Mouse (Mus musculus) layer of hippocampus, adult 11-12 months (tissue): ENCODE measurements at regions not wholly inside any gene's neighbourhood (a gene's known extent, or its start where the extent isn't known, plus 50 kb on each side); places are given as distances from the start of the nearest gene placed in this dataset.
A peak's percentile ranks its signal among the peaks of the same experiment; 100 is the strongest.

ENCODE experiments used
- DNase-seq: peaks from one replicate; pipeline ENCODE4 v3.0.0; 2022; ENCODE audit warnings: low spot score

DNA sequence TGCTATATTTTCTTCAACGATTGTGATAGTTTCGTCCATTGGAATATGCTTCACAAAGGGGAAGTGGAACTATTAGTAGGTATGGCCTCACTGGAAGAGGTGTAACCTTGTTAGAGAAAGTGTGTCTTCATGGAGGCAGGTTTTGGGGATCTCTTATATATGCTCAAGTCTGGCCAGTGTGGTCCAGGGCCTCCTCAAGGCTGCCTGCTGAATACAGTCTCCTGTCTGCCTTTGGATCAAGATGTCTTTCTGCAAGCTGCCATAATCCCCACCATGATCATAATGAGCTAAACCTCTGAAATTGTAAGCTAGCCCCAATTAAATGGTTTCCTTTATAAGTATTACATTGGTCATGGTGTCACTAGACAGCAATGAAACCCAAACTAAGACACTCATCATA, 384.3 kb downstream of the Btbd3 start:
- no peak for DNase-seq

- DNase-seq, result no peak
Observed at GRCm38 (mm10) chr2:138641335-138641734, 385.0 kb downstream of the Btbd3 start.

- DNase-seq, result no peak
Observed at GRCm38 (mm10) chr2:138648616-138649015, 392.3 kb downstream of the Btbd3 start.

GRCm38 (mm10) chr2:138659376-138659775, 403.0 kb downstream of the Btbd3 start:
- DNase-seq, result no peak

GRCm38 (mm10) chr2:138670307-138670706, 413.9 kb downstream of the Btbd3 start:
- DNase-seq, result no peak

GRCm38 (mm10) chr2:138674801-138675200, 418.4 kb downstream of the Btbd3 start:
- DNase-seq, result no peak

- DNase-seq, result no peak
Observed at GRCm38 (mm10) chr2:138675229-138676065, 419.1 kb downstream of the Btbd3 start.

- peak; percentile 11 for DNase-seq
Observed at GRCm38 (mm10) chr2:138688140-138688871, 431.9 kb downstream of the Btbd3 start.

DNA sequence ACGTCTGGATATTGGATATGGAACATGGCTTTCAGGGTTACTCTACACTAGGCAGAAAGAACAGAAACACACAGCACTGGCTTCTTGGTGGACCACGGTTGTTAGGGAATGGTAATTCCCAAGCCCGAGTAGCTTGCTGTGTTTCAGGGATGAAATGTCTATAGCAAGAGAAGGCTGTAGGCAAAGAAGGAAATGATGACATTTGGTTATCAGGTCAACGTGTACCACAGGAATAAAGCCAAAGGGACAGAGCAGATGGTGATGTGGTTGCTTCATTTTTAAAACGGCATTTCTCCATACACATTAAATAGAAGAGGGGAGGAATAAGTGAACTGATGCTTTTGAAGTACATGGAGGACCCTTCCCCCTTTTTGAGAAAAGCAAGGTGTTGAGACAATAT, 433.1 kb downstream of the Btbd3 start:
- no peak for DNase-seq

- no peak for DNase-seq
Observed at GRCm38 (mm10) chr2:138702783-138703182, 446.4 kb downstream of the Btbd3 start.

DNA sequence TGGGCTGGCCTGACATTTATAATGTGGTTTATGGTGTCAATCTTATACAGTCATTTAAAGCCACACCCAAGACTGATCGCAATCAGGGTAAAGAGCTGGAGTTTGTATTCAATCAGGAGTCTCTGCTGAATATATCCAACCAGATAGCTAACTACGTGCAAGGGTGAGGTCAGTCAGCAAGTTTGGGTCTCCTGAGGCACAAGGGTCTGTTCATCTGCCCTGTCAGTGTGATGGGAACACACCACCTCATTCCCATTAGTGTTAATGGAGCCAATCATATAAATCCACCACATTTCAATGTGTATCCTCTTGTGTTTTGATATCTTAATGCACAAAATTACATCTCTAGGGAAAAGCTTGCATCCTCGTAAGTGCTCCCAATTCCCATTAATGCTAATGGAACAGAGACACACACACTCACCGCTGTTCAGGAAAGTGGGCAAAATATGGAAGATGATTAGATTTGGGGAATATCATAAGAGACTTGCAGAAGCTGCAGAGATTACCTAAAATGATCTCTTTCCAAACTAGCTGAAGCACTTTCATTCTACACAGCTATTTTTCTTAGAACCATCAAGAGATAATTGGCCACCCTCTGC, 447.7 kb downstream of the Btbd3 start:
- no peak for DNase-seq

GRCm38 (mm10) chr2:138708763-138709162, 452.4 kb downstream of the Btbd3 start:
- peak; percentile 8 for DNase-seq

DNA sequence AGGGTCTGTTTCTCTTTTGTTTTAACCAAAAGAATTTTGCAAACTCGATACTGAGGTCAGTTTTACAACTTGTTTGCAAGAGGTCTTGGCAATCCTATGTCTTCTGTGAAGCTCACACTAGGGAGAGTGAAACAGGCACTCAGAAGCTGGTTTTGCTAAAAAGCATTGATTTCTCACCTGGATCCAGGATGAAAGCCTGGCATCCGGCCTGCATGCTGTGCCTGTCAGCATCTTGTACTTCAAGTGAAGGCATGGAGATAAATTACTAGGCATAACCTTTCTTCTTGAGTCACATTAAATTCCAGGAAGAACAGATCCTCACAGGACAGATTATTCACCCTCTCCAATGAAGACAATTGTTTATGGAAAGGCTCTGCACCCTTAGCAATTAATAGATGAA, 477.5 kb downstream of the Btbd3 start:
- DNase-seq, result no peak

DNA sequence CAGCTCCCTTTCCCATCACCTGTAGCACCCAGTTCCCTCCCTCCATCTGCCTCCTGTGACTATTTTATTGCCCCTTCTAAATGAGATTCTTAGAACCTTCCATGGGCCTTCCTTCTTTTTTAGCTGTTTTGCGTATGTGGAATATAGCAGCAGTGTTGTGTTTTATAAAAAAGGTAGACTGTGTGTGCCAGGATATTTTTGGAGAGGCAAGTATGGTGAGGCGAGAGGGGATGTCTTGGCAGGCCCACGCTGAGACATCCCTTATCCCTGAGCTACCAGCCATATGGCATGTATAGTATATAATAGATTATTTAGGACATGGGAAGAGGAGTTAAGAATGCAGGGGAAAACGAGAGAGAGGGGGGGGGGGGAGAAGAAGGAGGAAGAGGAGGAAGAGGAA, 488.4 kb downstream of the Btbd3 start:
- no peak for DNase-seq

- DNase-seq, result no peak
Observed at GRCm38 (mm10) chr2:138760439-138760963, 504.1 kb downstream of the Btbd3 start.

GRCm38 (mm10) chr2:138761400-138761799, 505.0 kb downstream of the Btbd3 start:
- DNase-seq, result no peak

DNA sequence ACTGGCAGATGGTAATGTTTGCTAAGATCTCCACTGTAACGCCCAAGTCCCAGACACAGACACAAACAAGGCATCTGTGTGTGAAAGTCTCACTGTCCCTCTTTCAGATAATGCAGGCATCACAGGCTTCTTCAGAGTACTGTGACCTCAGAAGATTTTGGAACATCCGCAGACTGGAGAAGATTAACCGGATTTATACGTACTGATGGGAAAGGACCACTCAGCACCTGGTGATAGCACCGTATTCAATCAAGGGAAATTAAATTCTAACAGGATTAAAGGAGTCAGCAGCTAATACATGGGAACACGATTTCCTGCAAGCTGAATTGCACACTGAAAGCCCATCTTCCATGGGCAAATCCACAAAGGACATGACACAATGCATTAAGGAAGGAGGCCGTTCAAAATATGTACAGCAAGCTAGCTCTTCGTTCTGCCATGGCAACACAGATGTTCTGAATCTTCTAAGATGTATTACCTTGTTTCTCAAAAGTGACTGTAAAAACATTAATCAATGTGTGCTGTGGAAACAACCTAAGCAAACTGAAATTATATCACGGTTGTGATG, 510.0 kb downstream of the Btbd3 start:
- DNase-seq, result no peak

GRCm38 (mm10) chr2:138783781-138784180, 527.4 kb downstream of the Btbd3 start:
- DNase-seq, result no peak

- DNase-seq, result peak; percentile 74
Observed at GRCm38 (mm10) chr2:138792711-138793450, 536.5 kb downstream of the Btbd3 start.

GRCm38 (mm10) chr2:138806196-138806595, 549.8 kb downstream of the Btbd3 start:
- no peak for DNase-seq

- no peak for DNase-seq
Observed at GRCm38 (mm10) chr2:138809767-138810166, 553.4 kb downstream of the Btbd3 start.

- peak; percentile 68 for DNase-seq
Observed at GRCm38 (mm10) chr2:138820489-138820888, 564.1 kb downstream of the Btbd3 start.
